Mouse (Mus musculus) brain, adult 2 months (tissue): ENCODE results near the gene Meioc.

Experiments
- DNase-seq: peaks from one replicate; pipeline ENCODE4 v3.0.0; 2011; ENCODE audit warnings: low read depth, low spot score

Gene Meioc

DNA sequence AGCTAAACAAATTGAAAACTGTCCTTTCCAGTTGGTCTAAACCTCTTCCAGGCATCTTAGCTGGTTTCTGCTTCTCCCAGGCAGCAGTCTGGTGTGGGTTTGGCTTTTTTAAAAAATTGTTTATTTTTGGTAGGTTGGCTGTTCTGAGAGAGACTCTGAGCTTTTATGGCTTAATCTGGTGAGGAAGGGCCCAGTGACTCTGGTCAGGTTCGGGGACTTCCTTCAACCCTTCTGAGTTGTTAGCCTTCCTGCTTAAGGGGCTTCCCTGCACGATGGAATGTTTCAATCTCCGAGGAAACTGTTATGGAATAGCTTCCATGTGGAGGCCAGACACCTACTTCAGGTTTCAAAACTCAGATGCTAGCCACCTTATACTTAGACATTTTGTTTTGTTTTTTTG, at the start of gene Meioc:
Gene Meioc (plus strand): TSS at position 301 of the 400 bp plus-strand sequence.
- DNase-seq: no peak

DNA sequence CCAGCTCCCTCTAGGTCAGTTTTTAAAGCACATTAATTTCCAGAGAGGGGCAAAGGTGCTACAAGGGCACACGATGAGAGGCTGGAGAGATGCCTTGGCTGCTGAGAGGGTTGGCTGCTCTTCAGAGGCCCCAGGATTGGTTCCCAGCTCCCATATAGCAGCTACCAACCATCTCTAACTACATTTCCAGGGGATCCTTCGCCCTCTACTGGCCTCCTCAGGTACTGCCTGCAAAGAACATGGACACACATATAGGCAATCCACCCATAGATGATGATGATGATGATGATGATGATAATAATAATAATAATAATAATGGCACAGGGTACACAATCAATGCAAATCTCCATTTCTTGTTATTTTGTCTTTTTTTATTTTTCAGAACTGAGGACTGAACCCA, 44.1 kb upstream of the Meioc start:
- no peak for DNase-seq

DNA sequence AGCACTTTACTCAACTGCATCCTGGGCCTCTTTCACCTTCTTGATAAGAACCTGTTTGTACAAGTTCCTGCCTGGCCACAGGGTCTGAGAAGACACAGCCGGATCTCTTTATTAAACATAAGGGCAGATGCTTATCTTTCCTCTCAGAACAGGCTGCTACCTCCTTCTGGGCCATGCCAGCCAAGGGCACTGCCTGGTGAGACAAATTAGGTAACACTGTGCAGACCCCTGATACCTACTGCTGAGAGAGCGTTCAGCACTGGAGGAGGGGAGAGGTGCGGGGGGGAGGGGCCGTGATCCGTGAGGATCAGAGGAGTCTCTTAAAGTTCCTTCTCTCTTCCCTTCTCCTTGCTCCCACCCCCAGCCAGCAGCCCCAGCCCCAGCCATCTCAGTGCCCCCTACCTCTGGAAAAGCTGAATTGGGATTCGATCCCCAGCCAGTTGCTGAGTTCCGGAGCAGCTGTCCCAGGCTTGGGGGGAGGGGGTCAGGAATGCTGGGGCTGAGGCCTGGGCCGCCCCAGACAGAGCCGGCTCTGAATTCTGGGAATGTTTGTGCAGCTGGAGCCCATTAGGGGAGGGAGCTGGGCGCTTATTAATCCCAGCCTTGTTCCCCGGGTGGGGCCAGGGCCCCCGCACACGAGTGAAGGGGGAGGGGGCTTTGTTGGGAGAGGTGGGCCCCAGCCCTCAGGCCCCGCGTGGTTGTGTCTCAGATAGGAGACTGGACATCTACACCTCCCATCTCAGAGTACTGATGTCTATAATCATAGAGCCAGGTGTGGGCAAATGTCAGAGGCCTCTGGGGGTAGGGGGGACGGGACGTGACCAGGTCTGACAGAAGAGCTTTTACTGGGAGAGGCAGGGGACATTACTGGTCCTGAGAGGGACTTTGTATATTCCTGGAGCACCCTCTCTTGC, 39.4 kb upstream of the Meioc start:
- DNase-seq: peak; percentile 10

DNA sequence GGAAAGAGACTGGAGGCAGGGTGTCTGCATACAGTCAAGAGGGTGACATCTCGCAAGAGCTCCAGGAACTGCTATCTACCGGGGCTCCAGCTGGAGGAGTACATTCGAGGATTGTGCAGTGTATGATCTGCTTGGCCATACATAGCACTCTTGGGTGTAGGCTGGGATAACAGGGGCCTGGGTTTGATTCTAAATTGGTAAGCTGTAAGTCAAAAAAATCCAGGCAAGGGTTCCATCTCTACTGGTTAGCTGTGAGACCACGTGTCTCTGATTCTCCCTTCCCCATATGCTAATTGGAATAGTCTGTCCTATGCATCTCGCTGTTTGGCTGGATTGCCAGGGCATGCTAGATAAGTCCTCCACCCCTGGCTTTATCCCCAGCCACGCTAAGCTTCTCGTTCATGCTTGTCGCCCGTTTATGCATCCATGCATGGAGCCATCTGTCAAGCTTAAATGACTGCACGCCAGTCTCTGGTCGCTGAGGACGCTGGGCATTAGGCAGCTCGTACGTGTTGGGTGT, 38.6 kb upstream of the Meioc start:
- DNase-seq: peak; percentile 8

DNA sequence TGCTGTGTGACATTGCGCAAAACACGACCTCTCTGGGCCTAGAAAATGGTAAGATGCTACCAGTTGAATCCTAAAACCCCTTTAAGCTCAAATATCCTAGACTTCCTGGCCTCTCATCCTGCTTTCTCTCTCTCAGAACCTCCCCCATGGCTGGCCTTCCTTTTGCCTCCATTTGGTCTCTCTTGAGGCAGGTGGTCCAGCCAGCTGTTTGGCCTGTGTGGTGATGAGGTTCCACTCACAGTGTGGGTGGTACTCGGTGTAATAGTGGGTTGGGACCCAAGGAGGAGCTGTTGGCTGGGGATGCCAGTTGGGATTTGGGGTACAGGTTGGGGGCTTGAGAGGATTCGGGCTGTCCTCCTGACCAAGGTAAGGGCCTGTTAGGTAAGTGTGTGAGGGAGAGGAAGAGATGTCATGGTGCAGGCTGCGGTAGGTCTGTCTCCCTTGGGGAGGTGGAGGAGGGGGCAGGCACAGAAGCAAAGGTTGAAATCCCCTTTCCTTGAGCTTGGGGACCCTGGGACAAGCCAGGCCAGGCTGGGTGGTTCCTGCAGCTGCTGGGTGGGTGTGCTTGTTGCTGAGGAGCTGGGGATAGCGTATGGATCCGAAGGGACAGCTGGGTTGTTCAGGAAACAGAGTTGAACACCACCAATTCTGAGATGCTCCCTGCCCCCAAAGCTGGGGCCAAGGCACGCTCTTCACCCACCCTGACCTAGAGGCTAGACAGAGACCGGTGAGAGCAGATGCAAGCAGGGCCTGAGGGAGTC, 36.2 kb upstream of the Meioc start:
- no peak for DNase-seq

DNA sequence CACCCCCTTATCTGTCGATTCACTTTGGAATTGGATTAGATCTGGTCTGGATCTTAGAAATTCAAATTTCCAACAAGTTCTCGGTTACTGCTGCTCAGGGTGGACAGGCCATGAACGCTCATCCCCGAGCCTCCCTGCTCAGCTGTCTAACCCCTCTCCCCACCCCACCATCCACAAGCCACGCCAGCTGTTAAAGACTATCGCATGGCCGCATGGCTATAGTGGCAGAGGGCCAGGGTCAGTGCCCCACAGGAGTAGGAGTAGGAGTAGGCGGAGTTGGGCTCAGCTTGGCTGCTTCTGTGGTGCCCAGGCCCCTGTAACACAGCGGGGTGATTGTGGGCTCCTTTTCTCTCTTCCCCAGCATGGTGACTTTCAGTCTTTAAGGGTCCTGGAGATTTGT, 35.0 kb upstream of the Meioc start:
- DNase-seq: no peak

DNA sequence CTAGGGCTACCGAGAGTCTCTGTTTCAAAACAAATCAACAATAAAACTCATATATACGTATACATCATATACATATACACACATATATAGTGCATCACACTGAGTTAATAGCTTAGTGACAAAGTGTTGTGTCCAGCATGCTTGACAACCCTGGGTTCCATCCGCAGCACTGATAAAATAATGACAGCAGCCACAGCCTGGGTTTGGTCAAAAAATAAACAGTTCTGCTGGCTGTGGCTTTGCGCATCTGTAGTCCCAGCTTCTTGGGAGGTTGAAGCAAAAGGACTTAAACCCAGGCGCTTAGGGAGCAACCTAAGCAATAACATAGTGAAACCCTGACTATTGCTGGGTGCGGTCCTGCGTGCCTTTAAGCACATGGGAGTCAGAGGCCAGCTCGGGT, 34.1 kb upstream of the Meioc start:
- DNase-seq: no peak

DNA sequence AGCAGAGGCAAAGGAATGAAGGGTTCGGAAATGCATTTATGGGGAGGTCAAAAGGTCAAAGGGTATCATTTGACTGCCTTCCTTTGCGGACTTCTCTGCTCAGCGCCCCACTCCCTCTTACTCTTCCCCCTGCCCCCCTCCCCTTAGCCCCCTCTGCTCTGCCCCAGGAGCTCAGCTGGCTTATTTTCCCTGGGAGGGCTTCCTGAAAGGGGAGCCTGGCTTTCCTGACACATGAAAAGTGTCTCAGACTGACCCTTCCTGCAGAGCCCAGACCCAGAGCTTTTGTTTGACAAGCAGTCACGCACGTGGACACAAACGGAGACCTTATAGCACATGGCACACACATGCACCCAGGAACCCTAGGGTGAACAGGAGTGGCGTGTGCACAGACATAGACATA, 32.8 kb upstream of the Meioc start:
- no peak for DNase-seq

DNA sequence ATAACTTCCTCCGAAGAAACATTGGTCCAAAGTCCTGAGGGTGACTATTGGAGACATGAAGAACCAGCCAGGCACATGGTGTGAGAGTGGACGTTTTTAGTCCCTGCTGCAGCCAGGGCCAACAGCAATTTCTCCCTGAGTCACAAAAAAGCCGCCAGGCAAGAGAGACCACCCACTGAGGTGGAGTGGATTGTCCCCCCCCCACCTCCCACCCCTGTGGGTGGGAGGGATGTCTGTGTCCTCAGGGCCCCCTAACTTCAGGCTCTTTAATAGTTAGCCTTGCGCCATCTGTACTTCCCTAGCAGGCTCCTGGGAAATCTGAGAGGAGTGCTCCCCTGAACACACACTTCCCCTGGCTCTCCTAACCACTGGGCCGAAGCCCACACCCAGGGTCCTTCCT, 32.3 kb upstream of the Meioc start:
- DNase-seq: no peak

DNA sequence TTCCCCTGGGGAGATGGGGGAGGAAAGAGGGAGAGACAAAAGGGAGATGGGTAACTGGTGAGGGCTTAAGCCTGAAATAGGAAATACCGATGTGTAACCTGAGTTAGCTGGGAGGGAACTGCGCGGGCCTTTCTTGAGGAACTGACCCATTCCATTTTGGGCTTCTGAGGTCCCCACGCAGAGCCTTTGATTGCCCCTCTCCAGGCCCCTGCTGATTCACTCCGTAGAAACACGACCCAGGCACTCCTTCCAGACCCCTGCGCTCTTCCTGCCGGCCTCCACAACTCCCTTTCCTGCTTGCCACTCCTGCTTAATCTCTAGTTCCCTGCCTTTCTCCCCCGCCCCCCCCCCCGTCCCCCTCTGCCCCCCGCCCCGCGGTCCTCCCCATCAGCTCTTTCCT, 30.8 kb upstream of the Meioc start:
- DNase-seq: no peak

DNA sequence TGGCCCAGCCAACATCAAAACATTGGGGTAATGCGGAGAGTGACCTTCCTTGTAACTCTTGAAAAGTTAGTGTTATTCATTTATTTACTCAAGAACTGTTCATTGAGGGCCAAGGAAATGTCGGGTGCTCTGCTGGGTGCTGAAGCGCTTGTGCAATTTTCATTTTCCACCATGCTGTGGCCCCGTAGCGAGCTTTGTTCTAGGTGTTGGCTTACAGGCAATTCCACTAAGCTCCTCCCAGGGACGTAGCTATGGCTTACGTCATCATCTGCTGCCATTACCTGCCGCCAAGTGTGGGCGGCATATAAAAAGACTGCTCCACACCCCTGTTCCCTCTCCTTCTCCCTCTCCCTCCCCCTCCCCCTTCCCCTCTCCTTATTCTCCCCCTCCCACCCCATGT, 30.1 kb upstream of the Meioc start:
- DNase-seq: peak; percentile 58

DNA sequence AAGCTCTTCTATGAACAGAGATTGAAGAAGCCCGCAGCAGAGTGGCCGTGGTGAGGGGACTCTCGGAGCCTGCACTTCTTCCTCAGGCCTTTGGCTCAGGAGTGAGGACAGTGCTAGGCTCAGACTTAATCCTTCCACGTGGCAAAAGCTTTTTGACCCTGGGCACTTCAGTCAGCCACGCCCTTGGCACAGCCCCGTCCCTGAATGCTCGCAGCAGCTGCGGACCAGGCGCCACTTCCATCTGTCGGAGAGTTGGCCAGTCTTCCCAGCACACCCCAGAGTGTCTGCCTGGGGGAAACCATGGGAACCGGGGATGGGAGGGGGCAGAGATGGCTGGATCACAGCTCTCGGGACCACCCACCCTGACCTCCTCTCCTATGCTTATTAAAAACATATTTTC, 26.6 kb upstream of the Meioc start:
- no peak for DNase-seq

DNA sequence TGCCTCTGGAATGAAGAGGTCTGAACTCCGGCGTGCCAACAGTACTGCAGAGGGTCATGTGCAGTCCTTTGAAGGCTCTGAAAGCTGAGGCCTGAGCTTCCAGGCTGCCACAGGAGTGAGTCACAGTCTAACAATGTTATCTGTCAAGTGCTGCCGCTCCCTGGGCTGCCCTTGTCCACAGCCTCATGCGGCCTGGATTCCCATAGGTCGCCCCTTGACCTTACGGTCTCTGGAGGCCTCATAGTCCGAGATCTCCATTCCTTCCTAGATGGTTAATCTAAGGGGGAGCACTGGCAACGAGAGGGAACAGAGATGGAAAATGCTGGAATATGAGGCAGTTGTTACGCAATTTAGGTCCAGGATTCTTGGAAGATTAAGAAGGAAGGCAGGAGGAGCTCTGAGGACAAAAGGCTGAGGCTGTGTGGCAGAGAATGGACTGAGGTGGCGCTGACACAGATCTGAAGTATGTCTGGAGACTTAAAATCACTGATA, 19.6 kb upstream of the Meioc start:
- no peak for DNase-seq

DNA sequence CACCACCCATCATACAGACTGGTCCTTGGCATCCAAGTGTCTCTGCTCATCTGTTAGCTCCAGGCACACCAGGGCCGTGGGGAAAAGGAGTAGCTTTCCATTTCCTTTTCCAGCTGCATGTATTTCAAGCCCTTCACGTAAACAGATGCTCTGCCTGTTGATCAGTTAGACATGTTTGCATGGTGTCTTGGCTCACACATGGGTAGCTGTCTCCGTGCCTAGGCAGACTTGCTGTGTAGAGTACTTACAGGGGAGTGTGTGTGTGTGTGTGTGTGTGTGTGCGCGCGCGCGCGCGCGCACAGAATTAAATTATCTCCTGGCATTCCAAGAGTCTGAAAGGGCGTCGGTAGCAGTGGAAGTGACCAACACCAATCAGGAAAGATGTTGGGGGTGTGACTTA, 17.3 kb upstream of the Meioc start:
- no peak for DNase-seq

DNA sequence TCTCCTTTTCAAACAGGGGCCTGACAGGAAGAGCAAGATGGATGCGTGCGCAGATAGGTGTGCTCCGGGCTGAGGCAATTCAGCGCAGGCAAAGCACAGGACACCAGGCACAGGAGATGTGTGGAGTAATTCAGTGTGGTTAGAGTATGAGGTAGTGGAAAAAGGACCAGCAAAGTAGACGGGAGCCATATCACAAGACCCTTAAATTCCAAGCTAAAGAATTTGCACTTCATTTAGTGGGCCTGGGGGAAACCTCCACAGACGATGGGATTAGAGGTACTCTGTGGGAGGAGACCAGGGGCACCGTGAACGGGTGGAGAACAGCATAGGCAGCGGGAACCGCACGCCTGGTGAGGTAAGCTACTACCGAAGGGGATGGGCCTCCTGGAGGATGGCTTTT, 15.6 kb upstream of the Meioc start:
- no peak for DNase-seq

DNA sequence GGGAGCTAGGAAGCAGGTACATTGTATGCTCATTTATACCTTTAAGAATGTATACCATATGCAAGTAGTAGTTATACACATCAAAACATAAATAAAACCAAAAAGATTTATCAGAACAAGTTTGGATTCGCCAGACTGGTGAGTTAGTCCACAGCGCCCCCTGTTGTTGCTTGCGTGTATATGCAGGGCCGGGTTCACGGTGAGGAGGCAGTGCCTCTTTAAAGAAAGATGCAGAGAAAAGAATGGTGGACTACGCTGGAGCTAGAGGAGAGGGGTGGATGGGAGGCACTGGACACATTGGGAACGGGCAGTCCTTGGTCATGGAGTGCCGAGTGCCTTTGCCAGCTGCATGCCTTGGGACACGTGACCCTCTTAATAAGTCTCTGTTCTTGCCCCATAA, 12.1 kb upstream of the Meioc start:
- peak; percentile 69 for DNase-seq

DNA sequence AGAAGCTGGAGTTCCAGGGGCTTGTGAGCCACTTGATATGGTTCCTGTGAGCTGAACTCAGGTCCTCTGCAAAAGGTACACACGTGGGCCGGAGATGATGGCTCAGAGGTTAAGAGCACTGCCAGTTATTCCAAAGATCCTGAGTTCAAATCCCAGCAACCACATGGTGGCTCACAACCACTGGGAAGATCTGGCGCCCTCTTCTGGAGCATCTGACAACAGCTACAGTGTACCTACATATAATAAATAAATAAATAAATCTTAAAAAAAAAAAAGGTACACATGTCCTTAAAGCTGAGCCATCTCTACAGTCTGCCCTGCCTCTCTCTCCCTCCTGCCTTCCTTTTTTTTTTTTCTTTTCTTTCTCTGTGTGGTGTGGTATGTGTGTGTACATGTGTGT, 10.7 kb upstream of the Meioc start:
- DNase-seq: peak; percentile 21

DNA sequence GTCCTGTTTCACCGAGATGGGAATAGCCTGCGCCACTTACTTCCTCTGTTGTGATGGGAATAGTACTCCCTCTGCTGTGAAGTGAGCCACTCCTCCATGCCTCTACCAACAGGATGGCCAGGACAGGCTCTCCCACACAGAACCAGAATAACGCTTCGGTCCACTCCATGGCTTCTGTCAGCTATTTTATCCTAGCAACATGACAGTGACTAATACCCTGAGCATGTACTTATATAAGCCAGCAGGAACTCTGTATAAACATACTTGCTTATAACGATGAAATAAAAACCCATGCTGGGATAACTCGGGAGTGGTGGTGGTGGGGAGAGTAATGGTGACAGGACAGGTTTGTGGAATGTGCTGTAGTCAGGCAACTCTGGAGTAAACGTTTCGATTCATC, 7.6 kb upstream of the Meioc start:
- peak; percentile 52 for DNase-seq

DNA sequence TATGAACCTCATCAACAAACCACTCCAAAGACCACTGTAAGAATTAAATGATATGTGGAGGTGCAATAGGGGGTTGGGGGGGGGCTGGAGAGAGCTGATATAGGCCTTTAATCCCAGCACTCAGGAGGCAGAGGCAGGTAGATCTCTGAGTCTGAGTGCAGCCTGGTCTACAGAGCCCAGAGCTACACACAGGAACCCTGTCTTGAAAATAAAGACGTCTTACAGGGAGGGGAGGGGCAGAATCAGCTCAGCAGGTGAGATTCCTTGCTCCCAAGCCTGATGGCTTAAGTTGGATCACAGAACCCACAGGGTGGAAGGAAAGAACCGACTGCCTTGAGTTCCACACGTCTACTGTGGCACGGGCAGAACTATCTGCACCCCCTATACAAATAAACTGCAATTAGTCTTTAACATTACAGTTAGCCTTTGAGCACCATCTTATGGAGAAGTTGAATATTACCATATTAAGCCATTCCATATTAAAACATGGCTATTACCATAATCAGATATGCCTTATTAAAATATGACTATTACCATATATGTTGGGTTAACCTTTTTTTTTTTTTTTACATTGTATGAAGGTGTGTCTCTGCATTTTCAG, 7.1 kb upstream of the Meioc start:
- DNase-seq: peak; percentile 21

DNA sequence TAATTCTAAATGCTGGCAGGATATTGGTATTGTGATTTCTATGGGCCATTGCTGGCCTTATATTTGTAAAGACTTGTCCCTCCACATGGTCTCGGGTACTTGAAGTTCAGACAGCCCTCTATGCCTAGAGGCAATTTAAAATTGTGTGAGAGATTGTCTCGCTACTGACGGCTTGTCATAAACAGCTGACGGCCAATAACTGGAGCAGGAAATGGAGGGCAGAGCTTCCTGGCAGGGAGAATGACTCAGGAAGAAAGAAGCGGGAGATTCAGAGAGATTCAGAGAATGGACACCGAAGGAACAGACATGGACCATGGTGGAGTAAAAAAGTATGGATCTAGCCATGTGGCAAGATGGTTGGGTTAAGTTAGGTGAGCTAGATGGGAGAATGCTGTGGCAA, 6.6 kb upstream of the Meioc start:
- no peak for DNase-seq

DNA sequence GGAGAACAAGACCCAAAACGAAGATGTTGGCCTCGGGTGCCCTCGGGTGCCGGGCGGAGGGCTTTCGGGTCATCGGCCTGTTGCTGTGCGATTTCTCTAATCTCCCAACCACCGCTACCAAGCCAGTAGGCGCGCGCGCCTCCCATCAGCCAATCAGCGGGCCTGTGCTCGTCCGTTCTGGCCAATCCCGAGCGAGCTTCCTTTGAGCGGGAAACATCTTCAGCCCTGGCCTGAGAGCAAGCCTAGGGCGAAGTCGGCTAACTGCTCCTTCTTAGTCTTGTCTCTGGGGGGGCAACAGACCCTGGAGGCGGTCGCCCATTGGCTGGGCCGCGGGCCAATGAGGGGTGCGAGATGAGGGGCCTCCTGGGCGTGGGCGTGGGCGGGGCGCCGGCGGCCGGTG, 1.6 kb downstream of the Meioc start:
- no peak for DNase-seq
